Mouse (Mus musculus) 3134 (cell line): Measurements from ENCODE around the gene Map3k20.

Experiments
- DNase-seq: peaks from one replicate; pipeline ENCODE4 v3.0.0-alpha.2; 2011; ENCODE audit warnings: low spot score; ENCODE audit not compliant: insufficient read length; ENCODE audit errors: extremely low read depth

Map3k20 gene

DNA sequence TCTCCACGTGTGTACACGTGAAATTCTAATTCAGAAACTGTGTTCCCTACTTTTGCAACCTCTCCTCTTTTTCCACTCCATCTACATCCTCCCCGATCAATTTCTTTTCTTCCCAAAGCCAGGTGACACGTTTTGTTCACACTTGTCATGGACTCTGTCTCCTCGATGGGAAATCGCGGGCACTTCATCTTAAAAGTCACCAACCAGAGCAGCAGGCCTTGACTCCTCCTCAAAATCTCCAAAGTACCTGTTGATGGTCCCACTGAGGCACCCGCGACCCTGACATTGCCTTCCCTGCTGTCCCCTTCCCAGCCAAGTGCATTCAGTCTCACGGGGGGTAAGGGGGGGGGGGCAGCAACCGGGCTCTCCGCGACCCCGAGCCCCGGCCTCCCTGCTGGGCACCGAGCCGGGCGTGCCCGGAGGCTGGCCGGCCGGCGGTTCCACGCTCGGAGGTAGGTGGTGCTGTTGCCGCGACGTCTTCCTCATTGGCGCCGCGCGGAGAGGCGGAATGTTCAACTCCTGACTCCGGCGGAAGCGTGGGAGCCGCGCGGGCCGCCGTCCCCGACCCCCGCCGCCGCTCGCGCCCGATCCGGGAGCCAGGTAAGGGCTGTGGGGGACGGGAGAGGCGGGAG is at the start of gene Map3k20:
Gene Map3k20 (plus strand): TSS at position 382 of the 632 bp plus-strand sequence.
- DNase-seq: peak; percentile 85

DNA sequence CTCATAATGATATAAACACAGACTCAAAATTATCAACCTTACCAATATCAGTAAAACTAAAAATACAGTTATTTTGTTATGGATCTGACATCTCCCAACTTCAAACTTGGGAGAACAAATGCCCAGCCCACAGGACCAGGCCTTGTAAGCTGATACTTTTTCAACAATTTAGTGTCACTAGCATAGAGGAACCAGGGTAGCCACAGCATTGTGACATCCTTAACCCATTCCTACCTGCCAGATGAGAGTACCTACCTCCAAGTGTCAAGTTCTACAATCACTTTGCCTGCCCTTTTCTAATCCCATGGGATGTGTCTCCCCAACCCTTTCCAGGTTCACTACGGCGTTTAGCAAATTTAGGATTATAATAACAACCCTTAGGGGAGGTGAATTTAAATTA is 47.0 kb upstream of the Map3k20 start:
- no peak for DNase-seq

DNA sequence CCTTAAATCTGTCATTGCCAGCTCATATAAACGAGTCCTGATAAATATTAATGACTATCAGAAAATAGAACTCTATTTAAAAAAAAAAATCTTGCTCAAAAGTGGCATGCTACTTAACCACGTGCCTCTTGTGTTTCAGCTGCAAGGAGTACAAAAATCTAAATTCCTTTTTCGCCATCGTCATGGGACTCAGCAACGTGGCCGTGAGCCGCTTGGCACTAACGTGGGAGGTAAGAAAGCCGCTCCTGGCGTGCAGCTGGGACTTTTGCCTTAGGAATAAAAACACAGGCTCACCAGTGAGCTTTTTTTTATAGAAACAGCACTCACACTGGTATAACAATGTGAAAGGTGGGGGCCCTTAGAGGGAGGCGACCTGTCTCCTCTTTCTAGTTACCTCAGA is 46.5 kb upstream of the Map3k20 start:
- DNase-seq: no peak

DNA sequence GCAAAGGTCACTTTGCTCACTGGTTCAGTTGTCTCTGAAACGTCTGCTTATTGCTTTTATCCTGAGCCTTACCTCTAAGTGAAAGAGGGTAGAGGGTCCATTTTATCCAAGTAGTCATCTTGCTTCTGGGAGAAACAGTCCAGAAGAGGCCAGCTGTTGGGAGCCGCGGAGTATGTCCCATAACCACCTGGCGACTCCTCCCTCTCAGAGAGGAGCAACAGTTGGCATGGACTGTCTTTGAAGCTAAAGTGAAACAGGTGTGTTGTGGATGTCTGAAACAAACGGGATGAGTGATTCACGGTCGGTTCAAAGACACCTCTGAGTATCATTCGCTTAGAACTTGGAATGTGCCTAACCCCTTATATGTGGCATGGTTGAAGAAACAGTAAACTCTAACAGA is 46.0 kb upstream of the Map3k20 start:
- DNase-seq: no peak

DNA sequence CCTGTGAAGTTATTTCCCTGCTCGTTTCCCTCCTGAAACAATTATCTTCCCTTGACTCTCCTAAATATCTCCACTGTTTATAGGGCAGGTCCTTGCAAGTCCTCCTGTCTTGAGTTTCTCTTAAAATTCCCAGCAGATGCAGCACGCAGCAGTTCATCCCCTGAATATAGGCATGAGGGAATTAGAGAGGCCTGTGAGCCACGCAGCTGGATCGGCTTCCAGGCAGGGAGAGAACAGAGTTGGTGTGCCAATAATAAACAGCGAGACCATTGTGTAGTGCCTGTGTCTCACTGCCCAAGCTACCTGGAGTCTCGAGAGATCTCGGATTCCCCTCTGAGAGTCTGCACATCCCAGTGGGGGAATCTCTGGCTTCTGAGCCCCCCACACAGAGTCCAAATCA is 45.4 kb upstream of the Map3k20 start:
- DNase-seq: no peak

DNA sequence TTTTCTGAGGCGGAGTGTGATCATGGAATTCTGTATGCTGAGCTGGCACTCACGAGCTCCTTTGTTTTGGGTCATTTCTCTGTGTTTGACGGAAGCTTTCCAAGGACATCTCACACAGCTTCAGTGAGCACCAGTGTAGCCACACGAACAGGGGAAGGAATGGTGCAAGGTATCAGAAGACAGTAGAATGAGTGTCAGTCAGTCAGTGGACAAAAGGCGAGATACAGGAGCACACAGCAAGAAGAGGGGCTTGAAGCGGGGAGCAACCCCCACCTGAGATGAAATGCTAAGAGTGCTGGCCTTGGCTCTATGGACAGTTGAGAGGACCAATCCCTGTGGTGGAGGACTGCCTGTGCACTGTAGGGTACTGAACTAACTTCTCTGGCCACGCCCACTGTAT is 44.7 kb upstream of the Map3k20 start:
- no peak for DNase-seq

DNA sequence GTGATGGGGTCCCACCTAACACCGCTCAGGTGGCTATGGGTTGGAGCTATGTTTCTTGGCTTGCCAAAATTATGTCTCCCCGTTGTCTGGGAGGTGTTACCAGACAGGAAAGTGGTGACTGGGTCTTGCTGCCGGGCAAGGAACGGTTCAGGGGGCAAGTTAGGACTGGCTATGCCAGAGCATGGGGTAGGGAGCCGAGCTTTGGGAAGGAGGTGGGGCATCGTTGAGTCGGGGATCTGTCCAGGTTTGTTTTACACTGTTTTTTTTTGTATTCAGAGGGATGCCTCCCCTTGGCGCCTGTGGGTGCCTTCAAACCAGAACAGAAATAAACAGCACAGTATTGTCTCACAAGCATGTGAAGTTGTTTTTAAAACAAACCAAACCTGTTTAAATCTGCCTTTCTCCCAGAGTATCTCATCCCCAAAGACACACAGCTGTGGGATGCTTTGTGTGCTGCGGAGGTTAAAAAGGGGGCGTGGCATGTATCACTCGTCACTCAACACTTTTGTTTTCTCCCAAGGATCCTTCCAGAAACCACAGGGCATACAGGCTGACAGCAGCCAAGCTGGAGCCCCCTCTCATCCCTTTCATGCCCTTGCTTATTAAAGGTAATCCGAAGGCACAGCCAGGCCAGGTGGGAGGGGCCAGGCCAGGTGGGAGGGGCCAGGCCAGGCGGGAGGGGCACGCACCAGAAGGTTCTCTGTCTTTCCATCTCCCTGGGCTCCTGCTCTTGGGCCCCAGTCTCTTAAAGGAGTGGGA is 43.5 kb upstream of the Map3k20 start:
- no peak for DNase-seq

DNA sequence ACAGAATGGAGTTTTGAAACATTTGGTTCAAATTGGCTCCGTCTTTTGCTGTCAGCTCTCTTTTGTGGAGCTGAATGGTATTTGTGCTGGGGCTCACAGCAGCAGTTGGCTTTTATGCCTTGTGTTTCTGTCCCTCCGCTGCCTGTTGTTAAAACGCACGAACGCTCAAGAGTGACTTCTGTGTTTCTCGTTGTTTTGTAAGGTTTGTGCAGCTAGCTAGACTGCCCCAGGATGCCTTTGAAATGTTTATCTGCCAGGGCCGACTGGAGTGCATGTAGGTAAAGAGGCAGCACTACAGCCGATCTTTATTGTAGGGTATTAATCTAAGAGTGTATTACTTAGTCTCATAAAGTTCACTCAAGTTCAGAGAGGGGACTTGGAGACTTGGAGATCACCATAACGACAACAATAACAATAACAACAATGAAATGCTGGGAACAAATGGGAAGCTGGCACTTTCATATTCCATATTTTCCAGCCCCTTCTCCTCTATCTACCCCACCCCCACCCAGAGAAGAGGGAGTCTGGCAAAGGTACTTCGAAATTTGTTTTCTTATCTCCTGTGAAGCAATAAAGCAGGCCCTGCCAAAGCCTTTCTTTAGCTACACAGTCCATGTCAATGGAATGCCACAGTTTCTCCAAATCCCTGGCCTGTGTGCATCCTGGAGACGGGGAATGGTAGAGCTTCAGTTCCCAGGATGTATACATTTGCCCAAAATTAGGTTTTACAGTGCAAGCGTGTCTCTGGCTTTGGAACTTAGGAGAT is 42.3 kb upstream of the Map3k20 start:
- DNase-seq: no peak

DNA sequence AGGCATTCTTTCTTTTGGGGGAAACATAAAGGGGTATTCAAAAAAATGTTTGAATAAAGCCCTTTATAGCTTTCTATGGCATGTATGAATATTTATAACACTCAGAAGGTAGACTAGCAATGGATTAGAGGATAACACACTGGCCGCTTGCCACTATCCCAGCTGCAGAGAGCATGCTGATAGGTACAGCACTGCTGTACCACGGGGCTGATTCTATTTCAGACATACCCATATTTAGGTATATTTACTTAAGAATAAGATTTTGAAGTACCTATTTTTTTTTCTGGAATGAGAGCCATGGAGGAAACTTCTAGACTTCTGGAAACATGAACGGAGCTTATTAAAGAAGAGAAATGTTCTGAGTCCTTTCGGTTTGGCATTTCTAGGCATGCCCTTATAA is 39.8 kb upstream of the Map3k20 start:
- no peak for DNase-seq

DNA sequence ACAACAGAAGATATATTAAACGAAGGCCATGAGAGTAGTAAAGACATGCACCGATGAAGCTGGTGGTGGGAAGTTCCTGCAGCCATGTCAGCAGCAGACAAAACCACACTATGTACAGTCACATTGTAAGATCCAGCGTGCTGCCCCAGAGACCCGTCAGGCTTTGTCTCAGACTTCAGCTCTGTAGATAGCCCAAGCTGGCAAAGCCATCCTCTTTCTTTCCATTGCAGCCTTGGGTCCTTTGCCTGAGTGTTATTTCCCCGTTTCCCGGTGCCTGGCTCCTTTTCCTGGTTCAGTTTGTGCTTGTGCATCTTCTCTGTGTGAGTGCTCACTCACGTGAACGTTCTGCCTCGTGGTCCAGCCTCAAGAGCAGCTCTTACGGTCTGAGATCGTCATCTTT is 39.1 kb upstream of the Map3k20 start:
- no peak for DNase-seq

DNA sequence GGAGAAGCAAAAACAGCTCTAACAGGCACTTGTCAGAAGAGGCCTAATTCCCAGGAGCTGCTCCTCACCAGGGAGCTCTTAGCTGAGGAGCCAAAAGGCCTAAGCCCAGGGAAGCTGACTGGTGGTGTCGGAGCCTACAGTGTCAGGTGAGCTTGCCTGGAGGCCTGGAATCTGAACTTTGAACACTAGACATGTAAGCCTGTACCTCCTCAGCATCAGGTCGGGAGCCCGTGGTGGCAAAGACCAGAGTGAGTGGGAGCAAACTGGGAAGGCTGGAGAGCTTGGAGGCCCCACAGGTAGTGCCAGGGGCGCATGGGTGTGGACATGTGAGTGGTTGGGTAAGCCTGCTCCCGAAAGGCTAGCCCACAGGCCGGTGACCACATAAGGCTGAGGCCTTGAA is 37.6 kb upstream of the Map3k20 start:
- no peak for DNase-seq

DNA sequence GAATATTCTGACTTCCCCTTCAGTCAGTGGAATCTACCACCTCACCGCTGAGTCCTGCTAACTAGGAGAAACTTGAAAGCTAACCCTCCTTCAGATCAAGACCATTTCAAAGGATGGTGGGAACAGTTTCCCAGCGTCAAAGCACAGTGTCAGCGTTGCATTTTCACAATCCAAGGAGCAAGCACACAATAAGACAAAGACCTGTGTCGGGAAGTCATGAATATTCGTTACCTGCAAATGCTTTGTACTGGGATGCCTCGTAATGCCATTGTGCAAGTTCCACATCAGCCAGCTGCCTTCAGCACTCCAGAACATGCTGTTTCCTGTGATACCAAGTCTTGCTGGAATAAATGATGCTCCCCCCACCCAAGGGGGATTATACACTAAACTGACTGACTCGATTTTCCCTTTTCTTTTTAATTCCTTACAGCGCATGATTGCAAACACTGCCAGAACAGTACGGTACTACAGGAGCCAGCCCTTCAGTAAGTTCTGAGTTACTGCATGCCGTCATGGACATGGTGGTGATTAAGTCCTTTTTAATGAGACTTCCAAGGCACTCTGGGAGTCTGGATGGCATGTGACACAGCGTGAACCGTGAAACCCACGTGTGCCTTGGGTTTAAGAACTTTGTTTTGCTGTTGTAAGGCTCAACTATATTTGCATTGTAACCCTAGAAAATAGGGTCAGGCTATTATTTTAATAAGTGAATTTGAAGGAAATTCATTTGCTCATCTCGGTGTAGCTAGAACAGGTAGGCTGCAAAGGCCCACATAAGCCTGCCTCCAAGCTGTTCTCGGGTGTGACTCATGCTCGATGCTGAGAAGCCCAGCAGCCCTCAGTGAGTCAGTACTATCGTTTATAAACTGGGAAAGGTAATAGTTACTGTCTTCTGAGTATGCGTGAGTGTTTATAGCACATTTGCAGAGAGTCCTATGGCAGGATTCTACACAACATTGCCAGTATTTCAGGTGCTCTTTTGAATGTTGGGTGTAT is 32.6 kb upstream of the Map3k20 start:
- no peak for DNase-seq

DNA sequence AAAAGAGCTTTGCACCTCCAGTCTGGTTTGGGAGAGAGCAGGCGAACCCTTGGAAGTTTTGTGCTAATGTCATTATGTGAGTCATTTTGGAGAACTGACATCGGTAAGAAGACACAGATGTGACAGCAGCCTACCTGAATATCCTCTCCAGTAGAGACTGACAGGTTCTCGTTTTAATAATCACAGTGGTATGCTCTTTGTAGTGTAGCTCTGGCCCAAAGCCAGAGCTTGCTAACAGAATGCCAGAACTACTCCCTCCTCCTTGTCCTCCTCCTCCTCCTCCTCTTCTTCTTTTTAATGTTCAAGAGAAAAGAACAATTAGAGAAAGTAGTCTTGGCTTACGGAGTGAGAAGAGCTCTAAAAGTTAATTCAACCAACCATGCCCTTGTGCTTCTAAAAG is 31.6 kb upstream of the Map3k20 start:
- no peak for DNase-seq

DNA sequence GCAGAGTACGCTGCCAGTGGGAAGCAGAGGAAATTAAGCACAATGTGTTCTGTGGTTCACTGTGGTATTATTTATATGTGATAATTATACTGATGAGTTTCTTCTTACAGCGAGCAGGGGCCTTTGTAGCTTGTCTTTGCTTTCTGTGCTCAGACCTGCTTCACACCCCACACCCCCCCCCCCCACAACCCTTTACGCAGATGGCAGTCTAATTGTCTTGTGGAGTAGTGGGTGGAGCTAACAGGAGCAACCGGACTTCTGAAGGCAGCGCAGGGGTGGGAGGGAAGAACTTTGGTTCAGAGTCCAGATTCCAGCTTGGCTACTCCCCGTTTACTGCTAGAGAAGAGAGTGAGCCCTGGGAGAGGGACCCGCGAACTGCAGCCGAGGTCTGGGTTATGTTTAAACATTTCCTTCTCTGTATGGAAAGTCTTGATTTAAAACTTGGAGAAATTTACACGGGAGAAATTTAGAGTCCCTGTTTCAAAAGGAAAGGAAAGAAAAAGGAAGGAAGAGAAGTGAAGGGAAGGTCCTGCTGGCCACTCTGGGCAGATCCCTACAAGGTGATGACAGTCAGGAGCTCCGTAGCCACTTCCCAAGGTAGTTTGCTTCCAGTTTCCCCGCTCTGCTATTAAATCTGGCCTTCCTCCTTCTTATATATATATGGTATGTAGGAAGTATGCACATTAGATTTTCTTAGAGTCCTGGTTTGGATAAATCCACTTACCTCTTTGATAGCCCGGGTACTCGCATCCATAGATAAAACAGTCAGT is 30.4 kb upstream of the Map3k20 start:
- DNase-seq: no peak

DNA sequence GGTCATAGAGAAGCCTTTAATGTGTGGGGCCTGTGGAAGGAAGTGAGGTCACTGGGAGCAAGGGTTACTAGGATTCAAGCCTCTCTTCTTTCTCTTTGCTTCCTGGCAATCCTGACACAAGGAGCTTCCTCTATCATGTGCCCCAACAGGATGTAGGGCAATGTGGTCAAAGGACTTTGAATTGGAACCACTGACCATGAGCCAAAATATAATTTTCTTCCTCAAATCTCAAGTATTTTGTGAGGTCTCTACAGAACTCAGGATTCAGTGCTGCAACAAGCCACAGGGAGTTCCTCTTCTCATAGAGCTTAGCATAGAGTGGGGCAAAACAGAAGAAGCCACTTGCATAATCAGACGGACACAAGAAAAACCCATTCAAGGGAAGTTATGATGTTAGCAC is 24.7 kb upstream of the Map3k20 start:
- DNase-seq: no peak

DNA sequence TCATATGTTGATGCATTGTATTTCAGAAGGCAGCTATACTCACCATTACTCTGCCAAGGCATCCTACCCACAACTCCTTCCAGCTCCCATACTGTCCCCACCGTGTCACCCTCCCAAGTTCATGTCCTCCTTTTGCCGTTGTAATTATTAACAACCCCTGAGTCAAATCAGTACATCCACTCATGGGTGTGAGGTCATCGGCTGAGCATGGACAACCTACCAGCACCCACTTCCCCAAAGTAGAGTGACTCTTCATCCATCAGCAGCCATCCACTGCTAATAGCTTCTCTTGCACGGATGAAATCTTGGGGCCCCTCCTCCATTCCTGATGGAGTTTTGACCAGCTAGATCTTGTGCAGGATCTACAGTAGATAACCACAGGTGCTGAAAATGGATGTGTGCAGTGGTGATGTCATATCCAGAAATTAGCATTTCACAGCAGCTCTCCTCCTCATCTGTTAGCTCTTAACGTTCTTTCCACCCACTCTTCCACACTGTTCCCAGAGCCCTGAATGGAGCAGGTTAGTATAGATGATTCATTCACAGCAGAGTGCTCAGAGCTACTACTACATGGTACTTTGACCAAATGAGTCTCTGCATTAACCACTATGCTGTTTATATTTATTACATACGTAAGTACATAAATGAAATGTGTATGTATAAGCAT is 22.5 kb upstream of the Map3k20 start:
- no peak for DNase-seq

DNA sequence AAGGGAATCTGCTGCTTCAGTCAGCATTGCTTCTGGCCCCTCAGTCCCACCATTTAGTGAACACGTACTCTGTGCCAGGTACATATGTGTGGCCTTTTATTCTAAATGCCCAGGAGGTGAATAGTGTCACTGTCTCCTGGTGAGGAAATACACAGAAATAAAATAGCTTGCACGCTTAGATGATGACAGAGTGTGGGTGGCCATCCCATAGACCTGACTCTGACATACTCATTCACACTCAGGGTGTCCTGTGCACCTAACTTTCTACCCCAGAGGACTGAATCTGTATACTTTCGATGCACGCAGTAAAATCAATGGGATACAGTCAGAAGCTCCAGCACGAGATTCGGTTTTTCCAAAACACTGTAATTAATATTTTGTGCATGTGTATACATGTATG is 18.0 kb upstream of the Map3k20 start:
- DNase-seq: no peak

DNA sequence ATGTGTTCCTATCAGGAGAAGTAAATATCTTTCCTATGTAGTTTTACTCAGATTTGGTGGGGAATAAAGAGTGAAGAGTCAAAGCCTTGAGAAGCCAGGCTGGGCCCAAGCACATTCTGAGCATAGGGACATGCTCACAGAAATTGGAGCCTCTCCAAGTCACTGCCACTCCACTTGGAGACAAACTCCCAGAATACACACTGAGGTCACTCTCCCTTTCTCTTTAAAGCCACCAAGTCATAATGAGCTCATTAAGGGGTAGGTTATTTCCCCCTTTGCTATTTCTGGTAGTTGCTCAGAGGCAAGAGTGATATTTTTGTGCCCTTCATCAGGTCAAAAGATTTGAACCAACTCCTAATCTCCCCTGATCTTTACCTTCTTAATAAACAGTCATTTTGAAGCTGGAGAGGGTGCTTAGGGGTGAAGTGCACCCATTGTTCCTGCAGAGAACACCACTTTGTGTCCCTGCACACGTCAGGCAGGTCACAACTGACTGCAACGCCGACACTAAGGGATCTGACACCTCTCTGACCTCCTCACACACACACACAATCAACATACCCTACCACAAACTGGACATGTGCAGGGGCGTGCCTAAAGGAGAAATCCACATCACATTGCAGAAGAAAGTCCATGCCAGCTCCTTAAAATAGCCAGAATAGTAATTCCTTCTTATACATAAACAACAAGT is 15.6 kb upstream of the Map3k20 start:
- no peak for DNase-seq
